Mouse (Mus musculus) lung, postnatal 0 days (tissue): Measurements from ENCODE around the gene Ppp1r3e.

Source experiments
- CTCF ChIP-seq: IDR thresholded peaks from 2 replicates; pipeline ENCODE4 v1.5.1; 2016; ENCODE audit warnings: antibody characterized with exemption, mild to moderate bottlenecking
- EP300 ChIP-seq: IDR thresholded peaks from 2 replicates; pipeline ENCODE4 v1.6.1; 2016; ENCODE audit warnings: antibody characterized with exemption, mild to moderate bottlenecking, control low read depth

DNA sequence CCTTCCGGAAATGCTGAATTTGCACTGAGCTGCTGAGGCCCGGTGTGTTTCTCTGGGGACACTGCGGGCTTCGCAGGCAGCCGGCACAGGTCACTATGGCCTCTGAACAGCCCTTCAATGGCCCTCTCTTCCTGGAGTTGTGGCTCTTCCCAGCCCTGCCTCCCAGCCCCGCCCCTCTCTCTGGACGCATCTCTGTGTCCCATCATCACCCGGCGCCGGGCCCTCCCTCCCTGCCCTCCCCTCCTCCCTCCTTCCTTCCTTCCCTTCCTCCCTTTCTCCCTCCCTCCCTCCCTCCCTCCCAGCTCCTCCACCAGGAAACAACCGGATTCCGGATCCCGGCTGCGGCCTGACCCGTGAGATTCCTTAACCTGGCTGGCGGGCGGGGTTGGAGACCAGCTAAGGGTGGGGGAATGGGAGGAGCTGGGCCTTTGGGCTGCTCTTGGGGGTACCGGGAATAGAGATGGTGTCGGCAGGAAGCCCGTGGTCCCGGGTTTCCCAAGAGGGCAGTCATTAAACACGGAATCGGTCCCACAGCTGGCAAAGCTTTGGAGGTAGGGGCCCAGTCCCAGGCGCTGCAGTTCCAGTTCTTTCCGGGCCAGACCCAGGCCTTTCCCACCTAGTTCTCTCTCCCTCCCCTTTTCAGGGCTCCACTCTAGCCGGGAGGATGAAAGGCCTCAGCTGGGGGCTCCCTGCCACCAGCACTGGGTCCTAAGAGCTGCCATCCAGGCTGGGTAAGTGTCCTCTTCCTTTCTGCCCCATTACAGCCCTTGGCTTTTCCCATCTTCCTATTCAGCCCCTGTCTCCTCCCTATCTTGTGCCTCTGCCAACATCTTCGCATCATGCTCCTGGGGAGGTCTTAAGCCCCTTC, 6.0 kb upstream of the Ppp1r3e start, which contains the start of the genes Bcl2l2 and Gm20521:
- TF ChIP-seq EP300 (no peak), CTCF (no peak)
